Mouse (Mus musculus) c-Kit-positive CD71-positive TER-119-negative erythroid progenitor cells, embryonic 14.5 days (primary cell): Measurements from ENCODE around the gene Zbtb45.
A peak's percentile ranks its signal among the peaks of the same experiment; 100 is the strongest.

Source experiments
- DNase-seq: peaks from one replicate; pipeline ENCODE4 v3.0.0-alpha.2; 2013; ENCODE audit warnings: low read depth

Gene Zbtb45

GRCm38 (mm10) chr7:13010005-13010908 is at the start of gene Zbtb45:
TSS of gene Zbtb45 (minus strand) at chr7:13010034.
- DNase-seq, result no peak

GRCm38 (mm10) chr7:13059536-13059935 is 49.7 kb upstream of the Zbtb45 start:
- no peak for DNase-seq

- DNase-seq, result no peak
Observed at GRCm38 (mm10) chr7:13056913-13057700, 47.3 kb upstream of the Zbtb45 start.

DNA sequence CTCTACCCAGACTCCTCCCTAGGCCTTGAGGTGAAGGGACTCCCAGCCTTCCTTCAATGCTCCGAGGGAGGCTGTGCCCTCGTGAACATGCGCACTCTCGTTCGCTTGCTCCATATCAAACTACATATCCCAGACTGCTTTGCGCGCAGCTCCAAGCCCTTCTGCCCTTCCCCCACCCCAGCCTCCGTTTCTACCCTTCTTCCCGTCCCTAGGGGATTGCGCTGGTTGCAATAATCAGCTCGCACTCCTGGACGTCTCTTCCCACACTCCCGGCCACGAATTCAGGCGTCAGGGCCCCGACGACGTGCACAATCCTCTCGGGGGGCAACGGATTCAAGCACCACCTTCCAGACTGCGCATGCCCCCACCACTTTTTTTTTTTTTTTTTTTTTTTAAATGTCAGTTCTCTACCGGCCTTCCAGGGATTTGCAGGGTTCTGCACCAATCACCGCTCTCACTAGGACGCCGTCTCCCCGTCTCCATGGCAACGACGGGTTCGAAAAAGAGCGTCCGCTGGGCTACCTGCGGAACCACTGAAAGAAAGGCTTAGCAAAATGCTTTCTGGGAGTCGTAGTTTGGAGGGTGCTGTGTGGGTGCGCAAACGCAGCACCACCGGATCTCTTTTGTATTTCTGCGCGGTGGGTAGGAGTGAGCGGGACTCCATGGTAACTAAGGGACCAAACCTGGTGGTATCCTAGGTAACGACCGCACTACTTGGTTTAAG is 44.6 kb upstream of the Zbtb45 start, which contains the start of gene Mzf1:
TSS of gene Mzf1 (minus strand) at position 478 of the 724 bp plus-strand sequence.
- DNase-seq, result peak; percentile 83

GRCm38 (mm10) chr7:13053961-13054286 is 44.1 kb upstream of the Zbtb45 start:
- DNase-seq, result no peak

DNA sequence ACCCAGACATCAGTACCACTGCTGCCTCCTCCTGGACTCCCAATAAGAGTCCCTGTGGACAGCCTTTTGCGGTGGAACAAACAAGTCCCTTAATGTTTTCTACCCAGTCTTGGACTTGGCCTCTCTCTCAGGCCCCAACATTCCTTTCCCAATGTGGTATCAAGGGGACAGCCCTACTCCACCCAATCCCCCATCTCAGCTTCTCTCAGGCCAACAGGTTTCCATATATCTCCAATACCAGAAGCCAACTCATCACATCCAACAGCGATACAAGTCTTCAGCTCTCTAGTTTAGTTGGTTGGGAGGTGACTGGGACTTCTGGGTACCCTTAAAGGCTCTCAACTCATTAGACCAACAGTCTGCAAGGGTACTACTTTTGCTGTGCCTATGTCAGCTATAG is 43.7 kb upstream of the Zbtb45 start:
- DNase-seq, result no peak

DNA sequence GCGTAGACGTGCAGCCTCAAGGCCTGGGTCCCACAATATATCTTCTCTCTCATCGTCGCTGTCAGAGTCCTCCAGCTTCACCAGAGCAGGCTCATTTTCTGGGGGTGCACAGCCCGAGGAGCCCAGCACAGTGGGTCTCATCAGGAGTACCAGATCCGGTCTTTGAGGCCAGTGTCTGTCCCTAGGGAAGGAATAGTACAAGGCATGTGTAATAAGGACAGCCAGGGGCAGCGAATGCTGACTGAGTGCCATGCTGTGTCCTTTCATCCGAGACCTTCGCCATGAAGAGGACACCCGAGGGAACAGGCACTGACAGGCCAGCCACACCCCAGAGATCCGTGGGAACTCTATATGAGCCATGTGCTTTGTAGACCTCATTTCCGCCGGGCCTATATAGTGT is 43.2 kb upstream of the Zbtb45 start:
- no peak for DNase-seq

DNA sequence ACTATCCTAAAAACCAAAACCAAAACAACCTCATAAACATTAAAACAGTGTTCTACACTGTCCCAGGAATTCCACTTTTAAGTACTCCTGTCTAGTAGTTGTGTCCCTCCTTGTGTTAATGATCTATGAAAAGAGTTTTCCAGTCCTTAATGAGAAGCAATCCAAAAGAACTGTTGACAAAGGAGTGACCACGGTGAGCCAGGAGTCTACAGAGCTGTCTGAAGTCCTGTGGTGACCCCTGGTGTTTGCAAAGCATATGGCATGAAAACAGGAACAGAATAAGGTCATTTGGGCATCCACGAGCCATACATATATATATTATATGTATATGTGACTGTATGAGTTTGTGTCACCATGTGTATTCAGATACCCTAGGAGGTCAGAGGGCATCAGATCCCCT is 36.2 kb upstream of the Zbtb45 start:
- DNase-seq, result no peak

- no peak for DNase-seq
Observed at GRCm38 (mm10) chr7:13044254-13044625, 34.4 kb upstream of the Zbtb45 start.

GRCm38 (mm10) chr7:13043445-13044253 is 33.8 kb upstream of the Zbtb45 start:
- DNase-seq, result no peak

DNA sequence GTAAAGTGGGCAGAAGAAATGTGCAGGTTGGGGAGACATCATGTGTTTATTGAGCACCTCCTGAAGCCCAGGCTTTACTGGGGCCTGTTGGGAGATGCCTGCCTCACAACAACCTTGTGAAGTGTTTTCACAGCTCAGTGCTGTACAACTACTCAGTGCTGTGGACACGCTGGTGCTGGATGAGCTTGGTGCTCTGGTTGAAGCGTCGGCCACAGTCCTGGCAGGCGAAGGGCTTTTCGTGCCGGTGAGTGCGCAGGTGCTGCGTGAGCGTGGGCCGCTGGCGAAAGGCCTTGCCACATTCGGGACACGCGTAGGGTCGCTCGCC is 33.2 kb upstream of the Zbtb45 start:
- DNase-seq, result no peak

GRCm38 (mm10) chr7:13042511-13042910 is 32.7 kb upstream of the Zbtb45 start:
- no peak for DNase-seq

DNA sequence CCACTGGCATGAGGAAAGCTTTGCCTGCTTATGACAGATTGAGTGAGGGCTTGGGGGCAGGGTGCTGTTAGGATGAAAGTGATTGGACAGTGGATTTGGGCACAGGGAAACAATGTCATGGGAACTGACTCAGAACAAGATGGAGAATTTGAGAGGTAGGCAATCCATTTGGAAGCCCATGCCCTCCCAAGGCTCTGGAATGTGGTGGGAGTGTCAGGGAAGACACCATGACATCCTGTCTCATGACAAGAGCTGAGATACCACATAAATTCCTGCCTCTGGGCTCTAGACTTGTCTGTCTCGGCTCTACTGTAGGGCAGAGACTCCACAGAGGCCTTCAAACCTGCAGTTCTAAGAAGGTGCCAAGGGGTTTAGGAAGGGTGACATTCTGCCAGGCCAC is 31.4 kb upstream of the Zbtb45 start:
- DNase-seq, result no peak

DNA sequence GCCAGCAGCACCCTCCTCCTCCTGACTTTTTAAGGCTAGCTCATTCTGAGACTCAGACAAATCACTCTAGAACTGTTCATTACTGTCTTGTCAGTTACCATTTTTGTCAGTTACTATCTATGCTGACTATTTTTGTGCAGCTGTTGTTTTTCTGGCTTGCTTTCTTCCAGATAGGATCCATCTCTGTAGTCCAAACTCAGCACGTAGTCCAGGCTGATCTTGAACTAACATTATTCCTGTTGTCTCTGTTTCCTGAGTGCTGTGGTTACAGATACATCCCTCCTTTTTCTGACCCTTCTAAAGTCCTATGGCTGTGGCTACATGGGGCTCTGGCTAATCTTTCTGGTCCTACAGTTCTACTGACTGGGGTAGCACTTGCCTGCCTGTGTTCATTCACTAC is 29.3 kb upstream of the Zbtb45 start:
- no peak for DNase-seq

DNA sequence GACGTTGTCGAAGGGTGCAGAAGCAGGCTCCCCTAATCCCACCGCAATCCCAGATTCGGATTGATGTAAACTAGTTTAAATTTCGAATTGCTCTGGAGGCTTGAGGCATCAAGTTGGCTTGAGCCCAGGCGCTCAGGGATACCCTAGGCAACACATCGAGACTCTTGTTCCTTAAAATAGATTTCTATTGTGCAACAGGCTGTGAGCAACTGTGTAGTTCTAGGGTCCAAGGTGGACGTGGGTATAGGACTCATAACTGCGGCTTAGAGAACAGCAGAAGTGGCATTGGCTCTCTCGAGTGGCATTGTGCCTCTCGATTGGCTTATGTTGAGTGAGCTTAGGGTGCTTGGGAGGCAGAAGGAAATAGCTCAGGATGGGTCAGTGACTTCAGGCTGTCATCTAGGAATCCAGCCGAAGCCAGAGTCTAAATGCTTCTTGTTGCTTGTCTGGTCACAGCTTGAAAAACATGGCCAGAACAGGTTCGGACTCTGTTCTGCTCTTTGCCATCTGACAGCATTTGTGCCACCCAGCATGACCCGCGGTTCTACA is 28.9 kb upstream of the Zbtb45 start:
- DNase-seq, result no peak

GRCm38 (mm10) chr7:13037901-13038555 is 28.2 kb upstream of the Zbtb45 start, which contains the start of gene Ube2m:
TSS of gene Ube2m (minus strand) at chr7:13038275.
- peak; percentile 98 for DNase-seq

- no peak for DNase-seq
Observed at GRCm38 (mm10) chr7:13037366-13037765, 27.5 kb upstream of the Zbtb45 start.

- DNase-seq, result no peak
Observed at GRCm38 (mm10) chr7:13036806-13037205, 27.0 kb upstream of the Zbtb45 start.

DNA sequence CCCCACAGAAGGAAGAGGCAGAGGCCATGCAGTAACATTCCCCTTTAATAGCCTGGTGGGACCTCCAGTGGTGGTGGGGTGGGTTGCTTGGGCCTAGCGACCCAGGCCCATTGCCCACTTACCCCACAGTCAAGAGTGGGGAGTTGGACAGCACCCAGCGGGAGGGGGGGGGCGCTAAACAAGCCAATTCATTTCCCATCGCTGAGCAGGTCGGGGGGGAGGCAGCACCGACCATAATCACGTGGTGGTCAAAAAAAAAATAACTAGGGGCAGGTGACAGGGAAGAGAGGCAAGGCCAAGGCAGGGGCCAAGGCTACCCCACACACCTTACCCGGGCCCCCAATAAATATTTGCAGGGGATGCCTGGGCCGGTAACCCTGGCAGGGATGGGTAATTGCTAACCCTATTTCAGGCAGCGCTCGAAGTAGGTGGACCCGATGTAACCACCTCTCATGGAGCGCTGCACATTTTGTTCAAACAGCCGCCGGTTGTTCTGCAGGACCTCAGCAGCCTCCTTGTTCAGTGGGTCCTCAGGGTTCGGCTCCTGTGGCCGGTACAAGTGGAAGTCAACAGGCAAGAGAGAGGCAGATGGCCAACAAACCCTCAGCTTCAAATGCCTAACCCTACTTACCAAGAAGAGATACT is 25.5 kb upstream of the Zbtb45 start:
- DNase-seq, result no peak
